Mouse (Mus musculus): ENCODE results near the gene AU040320.

DNA sequence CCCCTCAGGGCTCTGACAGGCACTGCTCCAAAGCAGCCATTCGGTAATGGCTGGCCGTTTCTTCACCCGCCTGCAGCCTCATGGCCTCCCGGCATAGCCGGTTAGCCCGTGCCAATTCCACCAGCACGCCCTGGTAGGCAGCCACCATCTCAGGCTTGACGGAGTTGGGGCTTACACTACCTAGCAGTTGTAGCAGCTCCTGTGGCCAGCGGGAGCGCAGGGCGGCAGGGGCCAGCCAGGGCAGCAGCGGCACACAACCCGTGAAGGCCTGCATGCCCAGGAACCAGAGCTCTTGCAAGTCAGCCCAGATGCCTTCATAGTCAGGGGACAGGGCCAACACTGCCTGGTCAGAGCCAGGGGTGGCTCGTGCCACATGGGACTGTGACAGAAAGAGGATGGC is 8.5 kb upstream of the AU040320 start:
- TF ChIP-seq CTCF (IDR thresholded peaks at IDR 0.05; ENCODE audit: low read depth, low read length) (no peak), POLR2A (IDR thresholded peaks at IDR 0.05; ENCODE audit: insufficient read depth, low read length) (no peak)

Data from ES-Bruce4 (cell line).